Mouse (Mus musculus) myocyte (in vitro differentiated cells): Measurements from ENCODE around the gene Nkiras2. TPM values are rescaled to one million over a fixed set of nuclear protein-coding genes. Genes with fewer than 3 reads are reported as not detected.

Experiments used
- H3K27me3 ChIP-seq: one replicate; pipeline ENCODE4 v1.6.1; 2011; ENCODE audit not compliant: control insufficient read depth, insufficient read depth, insufficient read length
- H3K36me3 ChIP-seq: one replicate; pipeline ENCODE4 v1.6.1; 2011; ENCODE audit not compliant: control insufficient read depth, insufficient read depth
- H3K4me2 ChIP-seq: one replicate; pipeline ENCODE4 v1.6.1; 2011; ENCODE audit warnings: low read depth, control low read depth
- H3K4me3 ChIP-seq: one replicate; pipeline ENCODE4 v1.5.1; 2011; ENCODE audit warnings: mild to moderate bottlenecking, control low read depth, moderate library complexity
- H3K79me2 ChIP-seq: one replicate; pipeline ENCODE4 v1.6.1; 2011; ENCODE audit not compliant: control insufficient read depth, insufficient read depth
- H3ac ChIP-seq: one replicate; pipeline ENCODE4 v1.6.1; 2011; ENCODE audit not compliant: control insufficient read depth, insufficient read length
- CEBPB ChIP-seq: IDR thresholded peaks from 2 replicates; pipeline ENCODE4 v1.6.1; 2011; ENCODE audit warnings: mild to moderate bottlenecking, moderate library complexity; ENCODE audit not compliant: poor library complexity, insufficient read depth, severe bottlenecking
- E2F4 ChIP-seq: IDR thresholded peaks from one replicate; pipeline ENCODE4 v1.6.1; 2011; ENCODE audit warnings: mild to moderate bottlenecking, control low read depth, moderate library complexity; ENCODE audit not compliant: insufficient read depth
- MAX ChIP-seq: IDR thresholded peaks from one replicate; pipeline ENCODE4 v1.6.1; 2011; ENCODE audit warnings: low read depth, mild to moderate bottlenecking, control low read depth
- MYOD1 ChIP-seq, 3 experiments: IDR thresholded peaks; one replicate each; pipeline ENCODE4 v1.6.1; 2011; ENCODE audit warnings: control low read depth in 2 of 3, low read depth in 2 of 3, mild to moderate bottlenecking in 2 of 3, moderate library complexity in 1 of 3; ENCODE audit not compliant: insufficient read length in 2 of 3, control insufficient read depth in 1 of 3
- MYOG ChIP-seq, 3 experiments: IDR thresholded peaks; one replicate each; pipeline ENCODE4 v1.6.1; 2011; ENCODE audit warnings: control low read depth in 2 of 3, low read depth in 2 of 3, mild to moderate bottlenecking in 2 of 3; ENCODE audit not compliant: insufficient read length in 2 of 3, control insufficient read depth in 1 of 3, insufficient read depth in 1 of 3
- POLR2A ChIP-seq: IDR thresholded peaks from one replicate; pipeline ENCODE4 v1.6.1; 2011; ENCODE audit warnings: low read depth, mild to moderate bottlenecking, control low read depth, moderate library complexity; ENCODE audit not compliant: insufficient read length
- POLR2AphosphoS2 ChIP-seq: IDR thresholded peaks from one replicate; pipeline ENCODE4 v1.6.1; 2011; ENCODE audit warnings: low read depth, control low read depth; ENCODE audit not compliant: insufficient read length
- REST ChIP-seq: IDR thresholded peaks from one replicate; pipeline ENCODE4 v1.6.1; 2011; ENCODE audit warnings: mild to moderate bottlenecking, control low read depth, moderate library complexity; ENCODE audit not compliant: insufficient read depth, insufficient read length
- SRF ChIP-seq: IDR thresholded peaks from one replicate; pipeline ENCODE4 v1.6.1; 2011; ENCODE audit warnings: low read depth; ENCODE audit not compliant: control insufficient read depth, insufficient read length
- TCF12 ChIP-seq: IDR thresholded peaks from one replicate; pipeline ENCODE4 v1.6.1; 2011; ENCODE audit warnings: mild to moderate bottlenecking, control low read depth; ENCODE audit not compliant: poor library complexity, insufficient read depth, severe bottlenecking
- TCF3 ChIP-seq: IDR thresholded peaks from one replicate; pipeline ENCODE4 v1.6.1; 2011; ENCODE audit warnings: low read depth, control low read depth; ENCODE audit not compliant: insufficient read length
- USF1 ChIP-seq: IDR thresholded peaks from one replicate; pipeline ENCODE4 v1.6.1; 2011; ENCODE audit warnings: low read depth, mild to moderate bottlenecking, control low read depth, moderate library complexity
- polyA plus RNA-seq: library from polyadenylated mRNA; unstranded; fragments of >200 nt; fragmentation: generic; extraction: Trizol; gene quantifications from one replicate; pipeline ENCODE4 v1.2.1, GENCODE M21; 2012; ENCODE audit warnings: missing spikeins

Nkiras2 gene
- polyA plus RNA-seq: 130 TPM

- H3K4me2 ChIP-seq: peak within 1 kb of the TSS; percentile 96
- H3ac ChIP-seq: peak within 1 kb of the TSS; percentile 40
- peaks cover 5% of the 10 kb centered on the region for H3K36me3 ChIP-seq
- no peaks in the 10 kb centered on the region for H3K27me3 ChIP-seq
- H3K79me2 ChIP-seq: peaks cover 51% of the 10 kb centered on the region
- H3K4me3 ChIP-seq: peak within 1 kb of the TSS; percentile 98
- peak; percentile 64 for TF ChIP-seq POLR2AphosphoS2
- no peak for TF ChIP-seq USF1
- TF ChIP-seq MYOD1 (IDR thresholded peaks at IDR 0.05; ENCODE audit: control insufficient read depth in 1 of 3, insufficient read length in 2 of 3, low read depth in 2 of 3): peak; percentile 67 to 93 (median 89)
- TF ChIP-seq REST: no peak
- peak; percentile 75 for TF ChIP-seq TCF3
- no peak for TF ChIP-seq E2F4
- TF ChIP-seq CEBPB: no peak
- peak; percentile 81 for TF ChIP-seq TCF12
- no peak for TF ChIP-seq SRF
- peak; percentile 26 for TF ChIP-seq POLR2A
- peak; percentile 88 to 97 (median 94) for TF ChIP-seq MYOG (IDR thresholded peaks at IDR 0.05; ENCODE audit: control insufficient read depth in 1 of 3, insufficient read depth in 1 of 3, insufficient read length in 2 of 3, low read depth in 2 of 3)
- TF ChIP-seq MAX: no peak
Observed at GRCm38 (mm10) chr11:100618761-100619484, at the start of gene Nkiras2. Gene Nkiras2 (plus strand): TSS chr11:100619244.

GRCm38 (mm10) chr11:100569789-100570188, 49.3 kb upstream of the Nkiras2 start:
- Histone ChIP-seq H3ac (no peak overlapping the region), H3K27me3 (no peaks in the 10 kb centered on the region), H3K4me3 (no peak overlapping the region), H3K79me2 (no peaks in the 10 kb centered on the region), H3K36me3 (no peaks in the 10 kb centered on the region), H3K4me2 (peak overlapping the region; percentile 20)
- TF ChIP-seq MYOG (IDR thresholded peaks at IDR 0.05; ENCODE audit: control insufficient read depth in 1 of 3, insufficient read depth in 1 of 3, insufficient read length in 2 of 3, low read depth in 2 of 3) (peak in 1 of 3 experiments; percentile 25), USF1 (no peak), MYOD1 (IDR thresholded peaks at IDR 0.05; ENCODE audit: control insufficient read depth in 1 of 3, insufficient read length in 2 of 3, low read depth in 2 of 3) (peak in 1 of 3 experiments; percentile 24), REST (no peak)

- H3K4me2 ChIP-seq: no peak overlapping the region
Observed at GRCm38 (mm10) chr11:100570430-100571201, 48.4 kb upstream of the Nkiras2 start.

GRCm38 (mm10) chr11:100571202-100571567, 47.9 kb upstream of the Nkiras2 start:
- H3K4me2 ChIP-seq: no peak overlapping the region
- no peak for TF ChIP-seq REST
- no peak for TF ChIP-seq POLR2A
- no peak for TF ChIP-seq POLR2AphosphoS2
- TF ChIP-seq SRF: no peak
- no peak for TF ChIP-seq MAX
- no peak for TF ChIP-seq USF1
- TF ChIP-seq MYOD1 (IDR thresholded peaks at IDR 0.05; ENCODE audit: control insufficient read depth in 1 of 3, insufficient read length in 2 of 3, low read depth in 2 of 3): no peak
- TF ChIP-seq MYOG (IDR thresholded peaks at IDR 0.05; ENCODE audit: control insufficient read depth in 1 of 3, insufficient read depth in 1 of 3, insufficient read length in 2 of 3, low read depth in 2 of 3): no peak
- no peak for TF ChIP-seq E2F4
- no peak for TF ChIP-seq CEBPB
- no peaks in the 10 kb centered on the region for H3K27me3 ChIP-seq
- H3K79me2 ChIP-seq: no peaks in the 10 kb centered on the region
- no peaks in the 10 kb centered on the region for H3K36me3 ChIP-seq
- H3K4me3 ChIP-seq: no peak overlapping the region
- no peak overlapping the region for H3ac ChIP-seq

More at GRCm38 (mm10) chr11:100570430-100571201, 48.4 kb upstream of the Nkiras2 start:
- TF ChIP-seq CEBPB (no peak), MAX (no peak)
- Histone ChIP-seq H3K79me2 (no peaks in the 10 kb centered on the region), H3K36me3 (no peaks in the 10 kb centered on the region), H3ac (no peak overlapping the region), H3K4me3 (no peak overlapping the region), H3K27me3 (no peaks in the 10 kb centered on the region)

GRCm38 (mm10) chr11:100574188-100574587, 44.9 kb upstream of the Nkiras2 start:
- TF ChIP-seq TCF12: no peak
- no peak for TF ChIP-seq SRF
- no peak for TF ChIP-seq MYOD1 (IDR thresholded peaks at IDR 0.05; ENCODE audit: control insufficient read depth in 1 of 3, insufficient read length in 2 of 3, low read depth in 2 of 3)
- no peak for TF ChIP-seq REST
- TF ChIP-seq POLR2A: no peak
- TF ChIP-seq USF1: no peak
- Histone ChIP-seq H3ac (no peak overlapping the region), H3K4me3 (peak overlapping the region; percentile 33)

More at GRCm38 (mm10) chr11:100574188-100574587, 44.9 kb upstream of the Nkiras2 start:
- no peaks in the 10 kb centered on the region for H3K27me3 ChIP-seq
- H3K4me2 ChIP-seq: peak overlapping the region; percentile 66
- H3K36me3 ChIP-seq: no peaks in the 10 kb centered on the region
- no peaks in the 10 kb centered on the region for H3K79me2 ChIP-seq
